1 mouse cellular context compared by ENCODE assay signal in the genomic region with DNA sequence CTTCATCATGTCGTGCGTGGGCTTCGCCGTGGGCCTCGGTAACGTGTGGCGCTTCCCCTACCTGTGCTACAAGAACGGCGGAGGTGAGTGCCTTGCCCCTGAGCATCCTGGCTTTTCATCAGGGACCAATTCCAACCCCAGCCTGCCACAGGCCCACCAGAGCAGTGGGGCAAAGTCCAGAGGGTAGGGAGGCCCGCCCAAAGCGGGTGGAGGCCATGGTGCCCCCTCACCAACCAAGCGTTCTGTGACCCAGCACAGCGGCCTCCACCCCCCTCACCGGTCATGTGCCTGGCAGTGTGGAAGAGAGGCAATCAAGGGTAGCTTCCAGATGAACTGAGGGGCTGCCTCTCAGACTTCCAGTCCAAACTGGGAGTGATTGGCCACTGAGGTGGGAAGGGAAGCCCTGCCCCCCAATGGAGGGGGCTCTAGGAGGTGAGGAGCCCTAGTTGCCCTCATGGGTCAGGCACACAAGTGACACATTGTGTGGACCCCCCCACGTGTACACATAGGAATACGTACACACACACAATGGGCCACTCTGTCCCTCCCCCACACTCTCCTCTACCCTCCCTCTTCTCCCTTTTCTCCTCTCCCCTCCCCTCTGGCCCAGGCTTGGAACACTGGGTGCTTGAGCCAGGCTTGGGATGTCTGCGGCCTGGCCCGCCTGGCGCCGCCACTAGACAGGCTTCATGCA.
TF ChIP-seq lines count a peak whose summit lies in the region.

No protein-coding gene starts in this region.

TF ChIP-seq in myocyte, 11 proteins besides CTCF, POLR2A, EP300 and RAD21 (continued from another document):
- no peak for TF ChIP-seq REST (IDR thresholded peaks at IDR 0.05; ENCODE audit: insufficient read depth, insufficient read length)
